Mouse (Mus musculus) left cerebral cortex, adult 11 months (tissue): ENCODE measurements around the gene Ifnar2.

Source experiments
- DNase-seq: peaks from one replicate; pipeline ENCODE4 v3.0.0; 2022; ENCODE audit warnings: low spot score

Gene Ifnar2

DNA sequence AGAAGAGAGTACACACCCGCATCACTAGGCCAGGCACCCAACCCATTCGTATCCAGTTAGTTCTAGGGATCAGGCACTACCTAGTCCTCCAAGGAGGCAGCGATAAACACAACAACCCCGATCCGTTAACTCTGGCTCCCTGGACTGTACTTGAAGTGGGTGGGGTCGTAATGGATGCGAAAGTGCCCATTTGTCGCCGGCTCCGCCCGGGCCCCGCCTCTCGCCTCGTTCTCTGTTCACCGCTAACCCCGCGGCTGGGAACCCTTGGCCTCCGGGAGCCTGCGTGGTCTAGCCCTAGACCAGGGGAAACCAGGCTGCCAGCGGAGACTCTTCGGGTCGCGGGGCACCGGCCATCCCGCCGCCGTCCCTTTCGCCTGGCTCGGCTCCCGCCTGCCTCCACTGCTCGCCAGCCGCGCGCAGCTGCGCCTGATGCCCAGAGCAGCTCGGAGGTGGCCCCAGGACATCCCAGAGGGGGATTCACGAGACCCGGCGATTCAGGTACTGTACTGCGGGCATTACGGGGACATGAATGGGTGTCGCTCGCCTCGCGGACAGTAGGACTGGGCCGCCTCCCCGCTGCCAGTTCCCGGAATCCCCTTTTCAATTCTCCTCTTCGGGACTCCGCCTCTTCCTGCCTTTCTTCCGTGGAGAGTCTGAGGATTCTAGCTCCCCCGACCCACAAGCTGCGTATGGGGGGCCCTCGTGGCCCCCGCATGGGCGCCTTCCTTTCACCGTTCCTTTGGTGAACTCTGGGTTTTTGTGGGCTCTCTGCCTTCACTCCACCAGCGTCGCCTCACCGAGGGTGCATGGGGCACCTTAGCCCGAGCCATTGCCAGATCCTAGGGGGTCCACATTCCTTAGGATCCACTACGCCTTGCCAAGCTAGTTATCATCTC lies at the start of gene Ifnar2:
Gene Ifnar2 (plus strand): TSS at position 207 of the 896 bp plus-strand sequence.
- DNase-seq: peak; percentile 41

DNA sequence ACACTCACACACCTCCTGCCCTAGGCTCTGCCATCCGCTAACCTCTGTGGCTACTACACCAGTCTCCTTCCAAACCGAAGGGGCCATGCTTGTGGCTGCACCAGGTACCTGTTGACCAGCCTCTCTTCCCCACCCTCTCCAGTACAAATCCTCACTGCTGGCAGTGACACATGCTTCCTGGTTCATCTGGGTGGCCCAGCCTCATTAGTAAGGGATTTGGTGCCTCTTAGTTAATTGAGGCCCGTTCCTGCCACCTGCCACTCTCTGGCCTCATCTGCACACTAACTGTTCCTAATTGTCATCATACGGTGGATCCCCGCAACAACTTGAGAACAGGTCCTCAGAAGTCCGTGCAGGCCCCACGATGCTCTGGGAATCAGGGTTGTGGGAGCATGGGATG lies 45.0 kb upstream of the Ifnar2 start:
- DNase-seq: no peak

GRCm38 (mm10) chr16:91328922-91329321 lies 43.7 kb upstream of the Ifnar2 start:
- no peak for DNase-seq

DNA sequence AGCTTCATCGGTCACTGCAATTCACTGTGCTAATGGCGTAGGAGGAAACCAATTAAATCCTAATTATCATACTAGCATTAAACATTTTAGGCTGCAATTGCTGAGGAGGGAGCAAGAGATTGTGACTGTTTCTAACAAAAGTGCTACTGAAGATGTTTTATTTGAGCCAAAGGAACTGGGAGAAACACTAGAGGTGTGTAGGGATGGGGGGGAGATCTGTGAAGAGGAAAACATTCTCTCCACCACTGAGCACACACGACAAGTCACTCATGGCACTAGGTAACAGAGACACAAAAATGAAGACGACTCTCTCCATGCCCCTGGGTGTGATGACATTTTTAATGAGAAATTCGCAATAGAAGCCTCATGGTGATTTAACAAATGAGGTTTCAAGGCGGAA lies 42.1 kb upstream of the Ifnar2 start:
- DNase-seq: no peak

DNA sequence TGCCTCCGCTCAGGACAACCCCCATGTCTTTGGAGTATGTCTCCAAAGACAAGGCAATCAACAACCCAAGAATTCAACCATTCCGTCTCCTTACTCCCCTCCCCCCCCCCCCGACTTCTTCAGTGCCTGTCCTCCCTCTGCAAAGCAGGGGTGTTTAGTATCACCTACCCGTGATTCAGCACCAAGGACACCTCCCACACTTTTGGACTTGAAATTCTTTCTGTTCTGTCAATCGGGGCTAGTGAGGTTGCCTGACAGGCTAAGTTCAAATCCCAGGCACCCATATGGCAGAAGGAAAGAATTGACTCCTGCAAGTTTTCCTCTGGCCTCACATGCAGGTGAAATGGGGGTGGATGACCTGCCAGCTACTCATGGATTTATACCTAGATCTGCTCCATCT lies 41.4 kb upstream of the Ifnar2 start:
- DNase-seq: no peak

DNA sequence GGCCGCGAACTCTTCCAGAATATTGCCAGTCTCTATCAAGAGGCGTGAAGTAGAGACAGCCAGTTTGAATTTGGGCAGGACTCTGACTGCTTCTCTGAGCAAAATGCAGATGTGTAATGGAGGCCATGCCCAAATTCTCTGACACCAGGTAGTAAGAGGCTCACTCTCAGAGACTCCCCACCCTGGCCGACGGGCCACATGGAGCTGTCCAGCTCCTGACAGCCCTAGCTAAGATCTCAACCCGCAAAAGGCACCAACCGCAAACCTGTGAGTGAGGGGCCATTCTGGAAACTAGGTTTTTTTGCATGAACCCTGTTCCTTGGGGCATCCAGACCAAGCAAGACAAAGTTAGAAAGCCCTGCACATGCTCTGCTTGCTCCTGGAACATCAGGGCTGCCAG lies 39.7 kb upstream of the Ifnar2 start:
- DNase-seq: no peak

DNA sequence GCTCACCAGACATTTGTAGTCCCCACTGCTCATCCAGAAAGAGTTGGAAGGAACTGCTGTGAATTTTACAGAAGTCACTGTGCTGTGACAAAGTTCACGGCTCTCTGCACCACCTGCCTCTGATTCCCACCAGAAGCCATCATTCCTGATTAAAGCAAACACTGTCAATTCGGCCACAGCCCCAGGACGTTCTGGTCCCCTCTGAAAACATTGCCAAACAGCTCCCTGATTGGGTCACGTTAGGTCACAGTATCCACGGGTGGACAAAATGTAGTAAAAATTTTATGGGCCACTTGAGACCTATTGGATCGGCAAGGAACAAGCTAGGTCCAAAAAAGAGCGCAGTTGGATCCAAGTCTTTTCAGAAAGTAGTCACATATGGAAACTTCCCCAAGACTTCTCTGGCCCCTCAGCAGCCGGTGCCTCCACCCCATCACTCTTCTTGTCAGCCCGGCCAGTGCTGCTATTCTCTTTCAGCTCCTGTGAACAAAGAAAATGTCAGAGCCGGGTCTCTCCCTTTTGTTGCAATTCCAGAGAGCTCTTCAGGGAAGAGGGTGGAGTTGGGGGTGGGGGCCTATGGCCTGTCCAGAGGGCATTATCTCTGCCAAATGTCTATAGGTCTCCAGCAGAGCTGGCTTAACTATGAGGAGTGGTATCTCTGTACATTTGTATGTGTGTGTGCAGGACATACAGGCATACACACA lies 38.2 kb upstream of the Ifnar2 start:
- no peak for DNase-seq

- DNase-seq: no peak
Observed at GRCm38 (mm10) chr16:91336753-91337152, 35.8 kb upstream of the Ifnar2 start.

- no peak for DNase-seq
Observed at GRCm38 (mm10) chr16:91337480-91337879, 35.1 kb upstream of the Ifnar2 start.

DNA sequence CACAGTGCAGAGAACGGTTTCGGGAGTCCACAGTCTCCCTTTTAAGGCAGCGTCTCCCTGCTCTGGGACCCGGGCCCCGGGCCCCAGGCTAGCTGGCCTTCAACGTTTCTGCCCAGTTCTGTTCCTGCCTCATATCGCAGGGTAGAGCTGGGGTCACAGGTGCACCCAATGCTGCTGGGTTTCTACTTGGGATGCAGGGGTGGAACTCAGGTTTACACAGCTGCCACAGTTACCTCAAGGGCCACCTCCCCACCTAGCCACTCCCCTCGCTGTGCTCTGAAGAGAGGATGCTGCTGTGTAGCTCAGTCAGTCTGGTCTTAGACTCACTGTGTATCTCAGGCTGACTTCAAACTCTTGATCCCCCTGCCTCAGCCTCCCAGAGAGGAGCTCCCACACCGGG lies 26.1 kb upstream of the Ifnar2 start:
- no peak for DNase-seq

- DNase-seq: no peak
Observed at GRCm38 (mm10) chr16:91347491-91348263, 24.9 kb upstream of the Ifnar2 start.

- DNase-seq: no peak
Observed at GRCm38 (mm10) chr16:91348264-91348565, 24.4 kb upstream of the Ifnar2 start.

DNA sequence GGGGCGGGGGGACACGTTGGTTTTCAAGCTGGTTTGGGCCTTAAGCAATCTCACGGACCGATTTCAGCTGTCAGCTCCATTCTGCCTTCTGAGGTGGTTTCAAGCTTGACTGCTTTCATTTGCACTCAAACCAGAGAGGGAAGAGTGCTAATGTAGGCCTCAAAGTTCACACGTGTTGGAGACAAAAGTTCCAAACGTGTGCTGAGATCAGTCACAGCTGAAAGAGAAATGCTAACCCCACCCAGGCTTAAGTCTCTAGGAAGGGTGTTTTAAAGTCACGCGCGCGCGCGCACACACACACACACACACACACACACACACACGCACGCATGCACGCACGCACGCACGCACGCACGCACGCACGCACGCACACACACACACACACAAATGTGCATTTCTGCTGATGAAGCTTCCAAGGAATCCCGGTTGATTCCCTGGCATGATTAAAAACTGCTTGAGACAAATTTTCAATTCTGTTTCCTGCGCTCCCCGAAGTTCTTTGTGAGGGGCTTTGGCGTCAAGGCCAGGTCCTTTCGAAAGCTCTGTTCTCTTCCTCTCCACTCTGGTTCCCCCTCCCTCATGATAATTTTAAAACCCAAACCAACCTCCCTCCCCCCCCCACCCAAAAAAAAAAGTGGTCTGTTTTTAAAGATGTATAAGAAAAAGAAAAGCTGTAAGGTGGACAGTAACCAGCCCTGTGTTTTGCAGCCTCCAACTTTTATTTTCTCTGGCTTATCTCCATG lies 23.8 kb upstream of the Ifnar2 start:
- no peak for DNase-seq

DNA sequence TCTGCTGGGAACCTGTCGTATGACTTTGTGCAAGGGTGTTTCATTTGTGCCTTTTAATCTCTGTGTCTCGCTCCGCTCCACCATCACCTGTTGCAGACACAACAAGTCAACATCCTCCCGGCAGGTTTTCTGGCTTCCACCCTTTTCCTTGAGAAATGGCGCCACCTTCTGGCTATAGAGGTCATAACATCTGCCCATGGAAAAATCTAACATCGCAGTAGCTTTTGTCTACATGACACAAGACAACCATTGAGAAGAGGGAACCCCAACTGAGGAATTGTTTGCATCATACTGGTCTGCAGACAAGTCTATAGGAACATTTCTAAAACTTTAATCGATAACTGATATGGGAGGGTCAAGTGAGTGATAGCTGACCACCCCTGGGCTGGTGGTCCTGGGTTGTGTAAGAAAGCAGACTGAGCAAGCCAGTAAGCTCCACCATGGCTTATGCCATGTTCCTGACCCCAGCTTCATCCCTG lies 20.5 kb upstream of the Ifnar2 start:
- DNase-seq: peak; percentile 68

DNA sequence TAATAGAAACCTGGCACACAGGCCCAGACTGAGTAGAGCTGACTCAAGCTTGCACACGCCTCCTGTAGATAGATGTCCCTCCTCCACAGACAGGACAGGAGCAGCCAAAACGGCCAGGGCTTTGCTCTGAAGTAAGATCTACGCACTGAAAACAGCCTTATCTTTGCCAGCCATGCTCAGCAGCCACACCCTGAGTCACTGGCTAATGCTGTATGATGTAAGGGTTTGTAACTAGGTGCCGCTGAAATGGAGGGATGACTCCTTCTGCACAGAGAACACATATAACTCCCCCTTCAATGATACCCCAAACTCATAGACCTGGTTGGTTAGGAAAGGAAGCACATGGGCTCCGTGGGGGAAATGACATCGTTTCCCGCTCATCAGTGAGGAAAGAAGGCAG lies 19.8 kb upstream of the Ifnar2 start:
- DNase-seq: no peak

- no peak for DNase-seq
Observed at GRCm38 (mm10) chr16:91353177-91353576, 19.4 kb upstream of the Ifnar2 start.

DNA sequence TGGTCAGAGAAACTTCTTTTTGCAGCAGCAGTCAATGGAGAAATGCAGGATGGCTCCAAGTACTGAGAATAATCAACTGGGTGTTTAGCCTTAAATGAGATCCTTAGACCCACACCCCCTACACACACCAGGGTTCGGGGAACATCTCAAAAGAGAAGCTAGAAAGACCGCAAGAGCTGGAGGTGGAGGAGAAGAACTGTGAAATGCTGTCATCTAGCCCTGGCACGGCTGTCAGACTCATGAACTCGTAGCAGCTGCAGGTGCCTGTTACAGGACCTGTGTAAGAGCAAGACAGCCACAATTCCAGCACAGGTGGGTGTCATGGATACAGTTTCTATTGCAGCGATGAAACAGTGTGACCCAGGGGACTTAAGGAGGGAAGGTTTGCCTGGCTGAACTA lies 18.9 kb upstream of the Ifnar2 start:
- no peak for DNase-seq

DNA sequence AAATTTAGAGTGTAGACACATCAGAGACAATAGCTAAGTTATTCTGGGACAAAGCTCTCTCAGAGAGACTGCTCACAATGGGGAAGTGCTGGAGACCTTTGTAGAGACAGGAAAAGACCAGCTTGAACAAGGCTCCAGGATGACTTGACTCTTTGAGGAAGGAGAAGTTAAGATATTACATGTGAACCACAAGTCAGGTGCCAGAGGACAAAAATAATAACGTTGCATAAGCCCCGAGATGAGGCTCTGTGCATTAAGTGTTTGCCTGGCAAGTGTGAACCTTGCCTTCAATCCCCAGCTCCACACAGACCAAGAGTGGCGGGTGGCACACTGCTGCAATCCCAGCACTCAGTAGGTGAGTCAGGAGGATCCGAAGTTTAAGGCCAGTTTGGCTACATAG lies 18.0 kb upstream of the Ifnar2 start:
- DNase-seq: no peak

DNA sequence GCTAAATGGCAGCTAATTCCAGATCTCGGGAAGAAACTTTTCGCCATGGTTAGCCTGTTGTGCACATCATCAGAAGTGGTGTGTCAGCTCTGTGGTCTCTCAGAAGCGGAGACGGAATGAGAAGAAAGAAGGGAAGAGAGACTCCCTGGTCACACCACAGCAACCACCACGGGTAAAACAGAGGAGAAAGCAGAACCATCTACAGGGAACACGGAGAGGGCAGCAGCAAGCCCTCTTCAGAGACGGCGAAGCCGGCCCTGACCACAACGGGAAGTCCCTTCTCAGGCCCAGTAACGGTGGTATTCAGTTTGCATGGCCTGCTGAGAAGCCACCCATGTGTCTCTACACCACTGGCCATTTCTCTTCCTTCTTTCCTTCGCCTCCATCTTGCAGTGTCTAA lies 17.4 kb upstream of the Ifnar2 start:
- DNase-seq: no peak

DNA sequence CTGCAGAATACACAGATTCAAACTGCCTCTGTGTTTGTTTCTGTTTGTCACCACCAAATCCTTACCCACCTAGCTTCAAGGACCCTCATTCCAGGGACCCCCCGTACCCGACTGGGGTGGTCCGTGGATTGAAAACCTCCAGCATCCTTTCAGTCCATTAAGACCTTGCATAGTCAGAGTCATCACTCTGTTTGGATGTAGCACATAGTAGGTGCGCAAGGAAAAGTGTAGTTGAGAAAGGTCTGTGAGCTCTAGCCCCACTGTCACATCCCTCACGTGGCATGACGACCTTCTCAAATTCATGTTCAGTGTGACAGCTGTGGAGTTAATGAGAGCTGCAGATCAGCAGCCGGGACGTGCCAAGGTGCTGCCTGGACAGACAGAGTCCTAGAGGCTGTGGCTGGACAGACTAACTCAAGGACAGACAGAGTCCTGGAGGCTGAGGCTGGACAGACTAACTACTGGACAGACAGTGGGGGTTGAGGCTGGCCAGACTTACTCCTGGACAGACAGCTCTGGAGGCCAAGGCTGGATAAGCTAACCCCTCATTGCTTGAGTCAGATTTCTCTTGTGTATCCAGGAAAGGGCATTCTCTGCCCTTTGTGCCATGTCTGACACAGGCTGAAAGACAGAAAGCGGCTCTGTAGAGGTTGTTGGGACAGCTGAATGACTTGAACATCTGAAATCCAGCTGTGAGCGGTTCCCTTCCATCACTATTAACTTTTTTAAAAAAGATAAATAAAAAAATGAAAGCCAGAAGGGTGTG lies 15.6 kb upstream of the Ifnar2 start:
- no peak for DNase-seq

DNA sequence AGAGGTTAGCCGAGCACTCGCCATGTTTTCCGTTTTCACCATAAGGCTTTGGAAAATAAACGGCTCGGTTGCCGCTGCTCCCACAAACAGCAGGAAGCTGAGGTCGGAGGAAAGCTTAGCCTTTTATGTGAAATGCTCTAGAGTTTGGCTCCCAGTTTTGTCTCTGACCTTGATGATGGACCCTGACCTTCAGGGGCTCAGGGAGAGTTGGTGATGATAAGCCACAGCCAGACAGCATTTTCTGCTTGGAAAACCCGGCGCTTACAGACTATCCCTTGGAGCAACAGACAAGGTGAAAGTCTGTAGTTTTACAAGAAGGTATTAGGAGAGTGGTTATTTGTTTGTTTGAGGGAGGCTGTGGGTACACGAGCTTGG lies 15.1 kb upstream of the Ifnar2 start:
- DNase-seq: no peak
